Mouse (Mus musculus) thymus, adult 2 months (tissue): ENCODE results near the gene Rps9. TPM values are rescaled to one million over a fixed set of nuclear protein-coding genes. Genes with fewer than 3 reads are reported as not detected.
"Not testable (repeated sequence)": the region's sequence is repeated elsewhere in the genome, so short reads cannot be mapped to it uniquely, and the experiment has no call there.

Experiments used
- DNase-seq: peaks from one replicate; pipeline ENCODE4 v3.0.0; 2021
- H3K27ac ChIP-seq: fragments of 200-500 bp; 2 replicates; pipeline ENCODE4 v1.5.1; 2012; ENCODE audit warnings: low read length, control low read depth; ENCODE audit not compliant: control insufficient read depth, insufficient read depth
- H3K27me3 ChIP-seq: fragments of 200-500 bp; 2 replicates; pipeline ENCODE4 v1.6.1; 2012; ENCODE audit warnings: mild to moderate bottlenecking, low read length, moderate library complexity, mixed read lengths; ENCODE audit not compliant: control insufficient read depth, insufficient read depth
- H3K36me3 ChIP-seq: fragments of 200-500 bp; 2 replicates; pipeline ENCODE4 v1.6.1; 2012; ENCODE audit warnings: mild to moderate bottlenecking, low read length, moderate library complexity; ENCODE audit not compliant: control insufficient read depth, insufficient read depth
- H3K4me1 ChIP-seq: fragments of 200-500 bp; replicated peaks from 2 replicates; pipeline ENCODE4 v1.6.1; 2012; ENCODE audit warnings: low read length; ENCODE audit not compliant: control insufficient read depth, insufficient read depth
- H3K4me3 ChIP-seq: fragments of 200-500 bp; 2 replicates; pipeline ENCODE4 v1.5.1; 2012; ENCODE audit warnings: mild to moderate bottlenecking, low read length, control low read depth, moderate library complexity; ENCODE audit not compliant: control insufficient read depth, insufficient read depth
- CTCF ChIP-seq: fragments of 200-500 bp; IDR thresholded peaks from 2 replicates; pipeline ENCODE4 v1.5.1; 2012; ENCODE audit warnings: mild to moderate bottlenecking, control low read depth, low read length, moderate library complexity, borderline replicate concordance; ENCODE audit not compliant: control insufficient read depth, poor library complexity, insufficient read depth; ENCODE audit errors: extremely low read depth
- POLR2A ChIP-seq: fragments of 200-500 bp; IDR thresholded peaks from 2 replicates; pipeline ENCODE4 v1.6.1; 2012; ENCODE audit warnings: mild to moderate bottlenecking, low read length, control low read depth, moderate library complexity; ENCODE audit not compliant: control insufficient read depth, poor library complexity, insufficient read depth; ENCODE audit errors: extremely low read depth
- WGBS: fragments of 180-500 bp; shearing (Covaris S2); methylation state at CpG from one replicate; pipeline ENCODE4 v1.1.7; 2018; 5-methylcytosine and 5-hydroxymethylcytosine counted together
- polyA plus RNA-seq: library from polyadenylated mRNA; depleted of rRNA; stranded (reverse); fragments of >200 nt; gene quantifications from 2 replicates; pipeline ENCODE4 v1.2.3, GENCODE M21; 2012; rRNA removed

Rps9 gene
- polyA plus RNA-seq, 1 experiment: 2,860 TPM

DNA sequence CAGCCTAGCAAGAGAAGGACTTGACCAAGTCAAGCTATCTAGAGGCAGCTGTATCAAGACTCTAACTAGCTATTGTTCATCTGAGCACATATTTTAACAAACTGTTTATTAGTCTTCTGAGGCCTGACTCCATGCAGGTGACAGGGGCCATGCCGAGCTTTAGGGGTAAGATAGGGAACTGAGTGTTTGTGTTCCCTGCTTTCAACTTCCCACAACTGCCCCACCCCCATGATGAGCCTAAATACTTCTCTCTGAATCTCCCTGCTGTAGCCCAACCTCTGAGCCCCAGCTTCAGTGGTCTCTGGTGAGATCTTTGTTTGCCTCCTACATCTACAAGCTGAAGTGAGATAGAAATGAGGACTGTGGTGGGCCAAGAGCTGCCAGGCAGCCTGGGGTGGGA is 11.5 kb downstream of the Rps9 start:
- Histone ChIP-seq H3K4me3 (no peak overlapping the region), H3K27me3 (no peaks in the 10 kb centered on the region), H3K4me1 (no peaks in the 10 kb centered on the region), H3K27ac (no peak overlapping the region), H3K36me3 (no peaks in the 10 kb centered on the region)
- no peak for DNase-seq
- WGBS: 32% methylated on average over 1 of the region's 1 CpGs
- TF ChIP-seq CTCF (no peak), POLR2A (no peak)

DNA sequence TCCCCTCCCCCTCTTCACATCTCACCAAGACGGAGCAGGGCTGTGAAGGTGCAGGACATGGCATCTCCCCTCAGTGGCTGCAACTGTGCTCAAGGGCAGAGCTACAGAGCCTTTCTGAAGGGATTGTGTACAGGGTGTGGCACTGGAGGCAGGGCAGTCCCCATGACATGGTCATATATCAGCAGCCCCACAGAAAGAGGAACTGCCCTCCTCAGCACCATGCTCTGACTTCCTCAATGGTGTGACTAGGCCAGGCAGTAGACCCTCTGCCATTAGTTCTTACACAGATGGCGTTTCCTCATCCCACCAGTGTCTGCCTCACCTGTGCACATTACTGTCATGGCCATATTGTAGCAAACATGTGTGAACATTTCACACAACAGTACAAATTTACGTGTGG is 16.5 kb downstream of the Rps9 start, which contains the start of gene Pirb:
Gene Pirb, minus strand, starts transcription at position 124 of the 400 bp plus-strand sequence.
- 47% methylated on average over 1 of the region's 3 CpGs for WGBS

DNA sequence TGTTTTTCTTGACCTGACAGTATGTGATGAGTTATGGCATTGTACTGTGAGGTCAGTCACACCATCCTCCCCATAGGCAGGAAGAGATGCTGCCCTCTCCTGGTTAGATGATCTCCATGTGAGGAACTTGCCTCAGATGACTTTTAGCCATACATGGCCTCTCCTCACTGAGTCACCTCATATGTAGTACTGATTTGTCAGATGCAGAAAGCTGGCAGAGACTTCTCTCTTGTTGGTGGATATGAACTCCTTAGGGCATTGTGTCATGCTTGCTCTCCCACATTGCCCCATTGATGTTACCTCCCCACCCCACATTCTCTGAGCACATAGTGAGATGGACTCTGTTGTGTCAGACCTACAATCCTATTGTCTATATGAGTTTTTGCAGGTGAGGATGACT is 21.7 kb downstream of the Rps9 start:
- DNase-seq, H3K27me3 ChIP-seq, H3K27ac ChIP-seq, H3K4me1 ChIP-seq, H3K36me3 ChIP-seq, H3K4me3 ChIP-seq: not testable (repeated sequence)

More for the DNA sequence above, 16.5 kb downstream of the Rps9 start, which contains the start of gene Pirb:
- H3K4me3 ChIP-seq, H3K36me3 ChIP-seq, H3K27ac ChIP-seq, DNase-seq, H3K4me1 ChIP-seq, H3K27me3 ChIP-seq: not testable (repeated sequence)

DNA sequence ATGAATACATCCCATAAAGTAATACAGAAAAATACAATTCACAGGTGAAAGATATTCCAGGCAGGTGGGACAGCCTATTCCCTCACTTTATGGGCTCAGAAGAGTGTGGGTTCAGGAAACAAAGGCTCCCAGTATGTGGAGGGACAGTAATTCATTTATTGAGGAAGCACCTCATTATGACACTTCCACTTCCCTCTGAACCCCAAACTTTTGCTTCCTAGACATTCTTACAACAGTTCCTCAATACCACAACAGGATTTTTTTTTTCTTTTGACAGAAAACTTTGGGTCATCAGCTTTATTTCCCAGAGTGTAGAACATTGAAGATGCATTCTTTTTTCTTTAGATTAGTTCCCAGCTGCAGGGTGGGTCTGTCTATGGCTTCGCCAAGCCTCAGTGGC is 28.9 kb downstream of the Rps9 start:
- no CpG with 5 or more reads among the region's 1 CpGs for WGBS

More for the DNA sequence above, 28.9 kb downstream of the Rps9 start:
- not testable (repeated sequence) for H3K4me3 ChIP-seq, H3K27ac ChIP-seq, H3K4me1 ChIP-seq, H3K27me3 ChIP-seq, H3K36me3 ChIP-seq, DNase-seq

Other genes starting within 250 kb of the Rps9 start
- gene Tarm1, start 201.4 kb upstream of the Rps9 start, polyA plus RNA-seq: 0.52 and 0.53 TPM in 2 replicates
- 0.13 and 0.60 TPM in 2 replicates for gene Oscar, start 87.8 kb upstream of the Rps9 start, polyA plus RNA-seq
- gene Ndufa3, start 86.6 kb upstream of the Rps9 start, polyA plus RNA-seq: 231 and 311 TPM in 2 replicates
- 9.4 and 12.5 TPM in 2 replicates for gene Tfpt, start 74.1 kb upstream of the Rps9 start, polyA plus RNA-seq
- gene Prpf31, start 74.0 kb upstream of the Rps9 start, polyA plus RNA-seq: 42.4 and 48.6 TPM in 2 replicates
- 185 and 202 TPM in 2 replicates for gene Cnot3, start 58.7 kb upstream of the Rps9 start, polyA plus RNA-seq
- 4.3 and 4.9 TPM in 2 replicates for gene Leng1, start 38.2 kb upstream of the Rps9 start, polyA plus RNA-seq
- 21.7 and 27.9 TPM in 2 replicates for gene Tmc4, start 26.4 kb upstream of the Rps9 start, polyA plus RNA-seq
- gene Tsen34, start 11.1 kb upstream of the Rps9 start, polyA plus RNA-seq: 53.6 and 57.6 TPM in 2 replicates
- 75.5 and 82.5 TPM in 2 replicates for gene Mboat7, start 10.5 kb upstream of the Rps9 start, polyA plus RNA-seq
- gene Pirb, start 16.4 kb downstream of the Rps9 start, polyA plus RNA-seq: 17.5 and 20.0 TPM in 2 replicates
- gene Gm15448, start 121.7 kb downstream of the Rps9 start, polyA plus RNA-seq: 0.41 and 0.59 TPM in 2 replicates
- gene Pira2, start 141.1 kb downstream of the Rps9 start, polyA plus RNA-seq: 1.1 and 2.0 TPM in 2 replicates
- 1.5 and 3.3 TPM in 2 replicates for gene Gm14548, start 194.1 kb downstream of the Rps9 start, polyA plus RNA-seq
- 1.2 and 2.2 TPM in 2 replicates for gene Lilra6, start 211.5 kb downstream of the Rps9 start, polyA plus RNA-seq